Mouse (Mus musculus) duodenum, adult 2 months (tissue): Measurements from ENCODE around the gene Pipox. TPM values are rescaled to one million over a fixed set of nuclear protein-coding genes. Genes with fewer than 3 reads are reported as not detected.

ENCODE experiments used
- polyA plus RNA-seq: library from polyadenylated mRNA; depleted of rRNA; stranded (reverse); fragments of >200 nt; gene quantifications from 2 replicates; pipeline ENCODE4 v1.2.3, GENCODE M21; 2012; ENCODE audit warnings: low replicate concordance; rRNA removed

The Pipox gene
- 10.3 and 10.4 TPM in 2 replicates for polyA plus RNA-seq

DNA sequence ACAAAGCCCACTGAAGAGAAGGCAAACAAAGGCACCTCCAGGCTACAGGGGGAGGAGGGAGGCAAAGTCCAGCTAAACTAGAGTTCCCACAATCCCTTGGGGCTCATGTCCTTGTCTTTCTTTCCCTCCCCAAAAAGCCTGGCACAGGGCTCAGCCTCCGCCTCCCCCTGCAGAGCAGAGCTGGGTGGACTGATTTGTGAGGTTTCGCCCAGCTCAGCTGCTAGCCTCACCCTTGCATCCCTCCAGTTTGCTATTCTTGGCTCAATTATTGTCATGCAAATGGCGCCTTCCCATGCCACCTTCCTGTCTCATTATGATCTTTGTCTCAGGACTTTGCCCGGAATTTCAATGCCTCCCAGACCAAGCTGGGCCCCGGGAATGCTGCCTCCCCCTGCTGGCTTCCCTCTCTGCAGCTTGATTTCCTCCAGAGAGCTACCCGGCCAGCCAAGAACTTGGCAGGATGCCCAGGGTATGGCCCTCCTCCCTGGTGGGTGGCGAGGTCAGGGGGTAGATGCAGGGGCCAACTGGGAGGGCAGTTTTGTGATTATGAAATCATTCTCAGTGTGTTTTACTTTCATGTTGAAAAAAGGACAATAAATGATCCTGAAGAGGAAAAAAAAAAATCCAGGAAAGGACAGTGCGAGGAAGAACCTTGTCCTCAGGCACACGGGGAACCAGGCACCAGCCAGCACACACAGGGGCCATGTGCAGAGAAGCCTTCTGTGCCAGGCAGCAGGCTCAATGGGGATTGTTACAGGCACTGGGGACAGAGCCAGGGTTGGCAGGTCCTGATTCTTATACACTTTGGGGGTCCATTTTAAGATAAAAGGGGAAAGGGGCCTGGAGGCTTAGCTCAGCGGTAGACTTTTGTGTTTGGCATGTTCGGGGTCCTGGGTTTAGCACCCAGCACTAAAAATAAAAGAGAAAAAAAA lies at the start of gene Pipox:
Gene Pipox, minus strand, starts transcription at position 310 of the 932 bp plus-strand sequence.

DNA sequence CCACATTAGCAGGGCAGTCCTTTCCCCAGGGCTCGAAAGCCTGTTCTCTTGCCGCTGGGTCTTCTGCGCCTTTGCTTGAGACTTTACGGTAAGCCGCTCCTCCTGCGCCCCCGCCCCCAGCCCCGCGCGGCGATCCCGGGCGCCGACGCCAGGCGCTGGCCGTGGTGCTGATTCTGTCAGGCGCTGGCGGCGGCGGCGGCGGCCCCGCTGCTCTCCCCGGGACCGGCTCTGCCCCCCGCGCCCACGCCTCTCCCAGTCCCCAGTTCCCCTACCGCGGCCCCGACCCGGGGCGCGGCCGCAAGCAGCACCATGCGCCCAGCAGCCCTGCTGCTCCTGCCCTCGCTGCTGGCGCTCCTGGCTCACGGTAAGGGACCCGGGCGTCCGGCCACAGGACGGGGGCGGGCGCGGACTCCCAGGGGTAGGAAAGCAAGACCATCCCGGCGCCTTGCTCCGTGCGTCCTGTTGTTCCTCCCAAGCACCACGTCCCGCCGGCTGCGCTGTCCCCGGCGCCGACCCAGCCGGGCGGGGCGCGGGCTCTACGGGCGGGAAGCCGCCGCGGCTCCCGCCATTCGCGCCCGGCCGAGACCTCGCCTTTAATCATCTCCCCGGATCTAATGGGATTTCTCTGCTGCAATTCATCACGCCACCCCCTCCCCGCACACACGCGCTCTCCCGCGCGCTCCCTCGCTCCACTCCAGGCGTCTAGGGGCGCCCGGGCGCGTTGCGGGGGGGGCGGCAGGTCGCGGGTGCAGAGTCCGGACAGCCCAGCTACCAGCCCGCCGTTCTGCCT lies 37.0 kb upstream of the Pipox start, which contains the start of gene Sez6:
Gene Sez6, plus strand, starts transcription at position 50 of the 790 bp plus-strand sequence.

Other genes starting within 250 kb of the Pipox start
- 6.3 and 10.8 TPM in 2 replicates for gene Nufip2, start 207.9 kb downstream of the Pipox start, polyA plus RNA-seq
- gene Cryba1, start 168.8 kb downstream of the Pipox start, polyA plus RNA-seq: not detected in 2 replicates
- gene Myo18a, start 130.8 kb downstream of the Pipox start, polyA plus RNA-seq: 106 and 148 TPM in 2 replicates
- gene Gm10277, start 106.3 kb downstream of the Pipox start, polyA plus RNA-seq: not detected in 2 replicates
- gene Sez6, start 36.7 kb upstream of the Pipox start, polyA plus RNA-seq: 0.30 and 0.61 TPM in 2 replicates
- 27.3 and 36.2 TPM in 2 replicates for gene Phf12, start 88.7 kb upstream of the Pipox start, polyA plus RNA-seq
- gene Dhrs13, start 138.2 kb upstream of the Pipox start, polyA plus RNA-seq: 3.5 and 5.1 TPM in 2 replicates
- 18.4 and 20.2 TPM in 2 replicates for gene Flot2, start 143.8 kb upstream of the Pipox start, polyA plus RNA-seq
- 18.0 and 20.9 TPM in 2 replicates for gene Eral1, start 186.3 kb upstream of the Pipox start, polyA plus RNA-seq
- 16.0 and 18.4 TPM in 2 replicates for gene Fam222b, start 200.6 kb upstream of the Pipox start, polyA plus RNA-seq